Mouse (Mus musculus) limb, embryonic 12.5 days (tissue): ENCODE measurements around the gene Doc2b. TPM values are rescaled to one million over a fixed set of nuclear protein-coding genes. Genes with fewer than 3 reads are reported as not detected.

Source experiments
- ATAC-seq: fragments of 200-750 bp; cut with Nextera tagmentation; 2 replicates; pipeline ENCODE4 v1.8.0; 2017; ENCODE audit warnings: low read depth, moderate TSS enrichment; ENCODE audit not compliant: insufficient number of reproducible peaks, insufficient read depth, low FRiP score, low TSS enrichment
- H3K27ac ChIP-seq: fragments of 300-500 bp; sonication (generic); 2 replicates; pipeline ENCODE4 v1.5.1; 2016; ENCODE audit warnings: mild to moderate bottlenecking, moderate library complexity
- H3K27me3 ChIP-seq: fragments of 300-500 bp; sonication (generic); 2 replicates; pipeline ENCODE4 v1.6.1; 2016; ENCODE audit warnings: mild to moderate bottlenecking, moderate library complexity
- H3K36me3 ChIP-seq: fragments of 300-500 bp; sonication (generic); 2 replicates; pipeline ENCODE4 v1.6.1; 2016; ENCODE audit warnings: mild to moderate bottlenecking, moderate library complexity
- H3K4me1 ChIP-seq: fragments of 300-500 bp; sonication (generic); replicated peaks from 2 replicates; pipeline ENCODE4 v1.6.1; 2016
- H3K4me2 ChIP-seq: fragments of 300-500 bp; sonication (generic); 2 replicates; pipeline ENCODE4 v1.6.1; 2016; ENCODE audit warnings: mild to moderate bottlenecking, moderate library complexity
- H3K4me3 ChIP-seq: fragments of 300-500 bp; sonication (generic); replicated peaks from 2 replicates; pipeline ENCODE4 v1.5.1; 2016; ENCODE audit warnings: mild to moderate bottlenecking
- H3K9ac ChIP-seq: fragments of 300-500 bp; sonication (generic); replicated peaks from 2 replicates; pipeline ENCODE4 v1.6.1; 2016; ENCODE audit warnings: mild to moderate bottlenecking, moderate library complexity
- H3K9me3 ChIP-seq: fragments of 300-500 bp; sonication (generic); 2 replicates; pipeline ENCODE4 v1.6.1; 2016; ENCODE audit warnings: mild to moderate bottlenecking, moderate library complexity
- WGBS: fragments of 180-500 bp; shearing (Covaris S2); methylation state at CpG from one replicate; pipeline ENCODE4 v1.1.7; 2016; 5-methylcytosine and 5-hydroxymethylcytosine counted together
- polyA plus RNA-seq: library from polyadenylated mRNA; unstranded; fragments of >200 nt; fragmentation: Nextera tagmentation; extraction: Ambion mirVana; gene quantifications from 2 replicates; pipeline ENCODE4 v1.2.1, GENCODE M21; 2016

The Doc2b gene
- polyA plus RNA-seq, 1 experiment from 2014 or later = 0.79 TPM

- Histone ChIP-seq H3K4me1 (no peaks in the 10 kb centered on the region), H3K4me2 (no peak overlapping the region), H3K27me3 (no peaks in the 10 kb centered on the region), H3K36me3 (peaks cover 93% of the 10 kb centered on the region), H3K27ac (no peak overlapping the region), H3K4me3 (no peak overlapping the region), H3K9ac (no peak overlapping the region), H3K9me3 (no peaks in the 10 kb centered on the region)
- no peak for ATAC-seq
- WGBS = 79% methylated on average over 2 of the region's 2 CpGs
These were observed 33.1 kb downstream of the Doc2b start for GRCm38 (mm10) chr11:75762708-75763107.

- Histone ChIP-seq H3K9ac (no peak overlapping the region), H3K4me3 (no peak overlapping the region), H3K36me3 (peaks cover 91% of the 10 kb centered on the region), H3K4me1 (no peaks in the 10 kb centered on the region), H3K27me3 (no peaks in the 10 kb centered on the region), H3K27ac (no peak overlapping the region), H3K9me3 (no peaks in the 10 kb centered on the region), H3K4me2 (no peak overlapping the region)
- no peak for ATAC-seq
- WGBS = 97% methylated on average over 5 of the region's 5 CpGs
These were observed 35.1 kb downstream of the Doc2b start for GRCm38 (mm10) chr11:75760785-75761184.

GRCm38 (mm10) chr11:75758553-75758952, 37.3 kb downstream of the Doc2b start:
- no peak for ATAC-seq
- no peak overlapping the region for H3K4me3 ChIP-seq
- no peaks in the 10 kb centered on the region for H3K4me1 ChIP-seq
- no peaks in the 10 kb centered on the region for H3K9me3 ChIP-seq
- no peak overlapping the region for H3K9ac ChIP-seq
- no peaks in the 10 kb centered on the region for H3K27me3 ChIP-seq
- peaks cover 81% of the 10 kb centered on the region for H3K36me3 ChIP-seq
- no peak overlapping the region for H3K4me2 ChIP-seq
- WGBS = 92% methylated on average over 1 of the region's 1 CpGs
- no peak overlapping the region for H3K27ac ChIP-seq

GRCm38 (mm10) chr11:75756687-75757086, 39.2 kb downstream of the Doc2b start:
- no peak for ATAC-seq
- no peak overlapping the region for H3K9ac ChIP-seq
- no peaks in the 10 kb centered on the region for H3K27me3 ChIP-seq
- no peaks in the 10 kb centered on the region for H3K9me3 ChIP-seq
- H3K4me2 ChIP-seq = no peak overlapping the region
- no peak overlapping the region for H3K27ac ChIP-seq
- H3K4me3 ChIP-seq = no peak overlapping the region
- WGBS = 92% methylated on average over 8 of the region's 8 CpGs
- no peaks in the 10 kb centered on the region for H3K4me1 ChIP-seq
- H3K36me3 ChIP-seq = peaks cover 82% of the 10 kb centered on the region

- H3K36me3 ChIP-seq = peaks cover 42% of the 10 kb centered on the region
These were observed 44.8 kb downstream of the Doc2b start for GRCm38 (mm10) chr11:75751082-75751481.

GRCm38 (mm10) chr11:75750537-75750936, 45.3 kb downstream of the Doc2b start:
- H3K4me2 ChIP-seq = no peak overlapping the region
- no peak for ATAC-seq
- H3K27me3 ChIP-seq = no peaks in the 10 kb centered on the region
- no peak overlapping the region for H3K27ac ChIP-seq
- H3K4me1 ChIP-seq = peaks cover 19% of the 10 kb centered on the region
- H3K36me3 ChIP-seq = peaks cover 37% of the 10 kb centered on the region
- 97% methylated on average over 1 of the region's 1 CpGs for WGBS
- no peaks in the 10 kb centered on the region for H3K9me3 ChIP-seq
- no peak overlapping the region for H3K4me3 ChIP-seq
- no peak overlapping the region for H3K9ac ChIP-seq

More at GRCm38 (mm10) chr11:75751082-75751481, 44.8 kb downstream of the Doc2b start:
- Histone ChIP-seq H3K27ac (no peak overlapping the region), H3K4me3 (no peak overlapping the region), H3K9me3 (no peaks in the 10 kb centered on the region), H3K27me3 (no peaks in the 10 kb centered on the region), H3K4me2 (no peak overlapping the region), H3K4me1 (peaks cover 19% of the 10 kb centered on the region), H3K9ac (no peak overlapping the region)
- ATAC-seq = no peak
- 88% methylated on average over 4 of the region's 4 CpGs for WGBS

GRCm38 (mm10) chr11:75744761-75745160, 51.1 kb downstream of the Doc2b start:
- Histone ChIP-seq H3K36me3 (peaks cover 27% of the 10 kb centered on the region), H3K9ac (no peak overlapping the region), H3K9me3 (no peaks in the 10 kb centered on the region), H3K4me2 (no peak overlapping the region), H3K4me3 (no peak overlapping the region), H3K27ac (no peak overlapping the region), H3K4me1 (peaks cover 34% of the 10 kb centered on the region), H3K27me3 (no peaks in the 10 kb centered on the region)
- 91% methylated on average over 3 of the region's 3 CpGs for WGBS
- no peak for ATAC-seq

- 72% methylated on average over 3 of the region's 3 CpGs for WGBS
- H3K4me2 ChIP-seq = no peak overlapping the region
- no peak for ATAC-seq
- 0 out of 2 replicates have a peak overlapping the region, but pooled peaks have one; percentile 35 for H3K27ac ChIP-seq
- no peak overlapping the region for H3K4me3 ChIP-seq
- no peak overlapping the region for H3K9ac ChIP-seq
- H3K27me3 ChIP-seq = no peaks in the 10 kb centered on the region
- H3K4me1 ChIP-seq = peaks cover 28% of the 10 kb centered on the region
- H3K9me3 ChIP-seq = no peaks in the 10 kb centered on the region
- peaks cover 33% of the 10 kb centered on the region for H3K36me3 ChIP-seq
These were observed 54.2 kb downstream of the Doc2b start for GRCm38 (mm10) chr11:75741615-75742014.

- no peak for ATAC-seq
- H3K4me1 ChIP-seq = peaks cover 40% of the 10 kb centered on the region
- no peaks in the 10 kb centered on the region for H3K27me3 ChIP-seq
- H3K9me3 ChIP-seq = no peaks in the 10 kb centered on the region
- H3K36me3 ChIP-seq = peaks cover 33% of the 10 kb centered on the region
- H3K4me2 ChIP-seq = no peak overlapping the region
- 68% methylated on average over 3 of the region's 3 CpGs for WGBS
- H3K9ac ChIP-seq = no peak overlapping the region
- no peak overlapping the region for H3K27ac ChIP-seq
- no peak overlapping the region for H3K4me3 ChIP-seq
These were observed 55.6 kb downstream of the Doc2b start for GRCm38 (mm10) chr11:75740204-75740603.

GRCm38 (mm10) chr11:75738477-75738821, 57.4 kb downstream of the Doc2b start:
- ATAC-seq = no peak
- Histone ChIP-seq H3K36me3 (peaks cover 32% of the 10 kb centered on the region), H3K27me3 (no peaks in the 10 kb centered on the region), H3K9me3 (no peaks in the 10 kb centered on the region), H3K4me3 (no peak overlapping the region), H3K4me2 (no peak overlapping the region), H3K9ac (no peak overlapping the region), H3K4me1 (peaks cover 47% of the 10 kb centered on the region), H3K27ac (no peak overlapping the region)
- 96% methylated on average over 7 of the region's 7 CpGs for WGBS

- Histone ChIP-seq H3K4me3 (no peak overlapping the region), H3K9me3 (no peaks in the 10 kb centered on the region), H3K4me2 (no peak overlapping the region), H3K27ac (no peak overlapping the region), H3K9ac (no peak overlapping the region), H3K36me3 (peaks cover 27% of the 10 kb centered on the region), H3K27me3 (no peaks in the 10 kb centered on the region), H3K4me1 (peaks cover 47% of the 10 kb centered on the region)
- ATAC-seq = no peak
- 89% methylated on average over 2 of the region's 2 CpGs for WGBS
These were observed 57.9 kb downstream of the Doc2b start for GRCm38 (mm10) chr11:75737806-75738476.

- no peak for ATAC-seq
- Histone ChIP-seq H3K36me3 (peaks cover 20% of the 10 kb centered on the region), H3K27ac (no peak overlapping the region), H3K4me2 (0 out of 2 replicates have a peak overlapping the region, but pooled peaks have one; percentile 11), H3K4me1 (peaks cover 45% of the 10 kb centered on the region), H3K27me3 (no peaks in the 10 kb centered on the region), H3K4me3 (no peak overlapping the region), H3K9me3 (no peaks in the 10 kb centered on the region), H3K9ac (no peak overlapping the region)
- WGBS = 80% methylated on average over 3 of the region's 3 CpGs
These were observed 58.9 kb downstream of the Doc2b start for GRCm38 (mm10) chr11:75736978-75737377.
